Mouse (Mus musculus): ENCODE data around the gene Ehbp1l1. TPM values are rescaled to one million over a fixed set of nuclear protein-coding genes. Genes with fewer than 3 reads are reported as not detected.

Ehbp1l1 gene
- 29.1 and 29.3 TPM in 2 replicates for total RNA-seq (2021)
- long read RNA-seq, experiment 1, full-length matches to known transcripts: 26 of 57 reads
- long read RNA-seq, experiment 1, partial matches to known transcripts: 12 of 57 reads
- long read RNA-seq, experiment 1, other reads (novel, unspliced or antisense): 19 of 57 reads
- long read RNA-seq, experiment 2, full-length matches to known transcripts: 22 of 44 reads
- long read RNA-seq, experiment 2, partial matches to known transcripts: 7 of 44 reads
- long read RNA-seq, experiment 2, other reads (novel, unspliced or antisense): 15 of 44 reads

DNA sequence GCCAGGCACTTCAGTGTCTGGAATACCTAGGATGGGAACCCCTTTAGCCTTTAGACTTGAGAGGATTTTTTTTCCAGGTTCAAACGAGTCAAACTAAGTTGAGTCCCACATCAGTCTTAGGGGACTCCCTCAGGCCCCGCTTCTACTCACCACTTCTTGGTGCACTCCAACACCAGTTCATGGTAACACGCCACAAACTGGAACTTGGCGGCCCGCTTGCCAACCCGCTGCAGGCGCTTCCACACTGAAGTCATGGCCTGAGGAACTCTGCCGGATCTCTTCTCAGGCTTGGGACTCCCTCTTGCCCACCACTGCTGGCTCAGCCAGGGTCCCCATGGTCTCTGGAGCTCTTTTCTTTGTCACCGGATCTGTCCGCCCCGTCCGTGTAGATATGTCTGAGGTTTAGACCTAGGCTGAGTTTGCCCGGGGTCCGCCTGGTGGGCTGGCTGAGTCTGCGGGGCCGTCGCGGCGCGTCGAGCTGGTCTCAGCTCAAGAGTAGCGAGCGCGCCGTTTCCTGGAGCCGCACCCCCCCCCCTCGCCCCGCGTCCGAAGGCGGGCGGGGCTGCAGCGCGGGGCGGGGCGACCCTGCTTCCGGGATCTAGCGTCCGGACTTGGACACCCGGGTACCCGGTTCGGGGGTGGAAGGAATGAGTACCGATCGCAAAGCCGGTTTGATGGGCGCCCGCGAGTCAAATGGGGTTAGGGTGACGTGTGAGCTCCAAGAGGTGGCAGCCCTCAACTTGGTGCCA is at the start of gene Ehbp1l1:
Gene Ehbp1l1, minus strand, starts transcription at position 551 of the 749 bp plus-strand sequence.
- peak; percentile 91 for DNase-seq

DNA sequence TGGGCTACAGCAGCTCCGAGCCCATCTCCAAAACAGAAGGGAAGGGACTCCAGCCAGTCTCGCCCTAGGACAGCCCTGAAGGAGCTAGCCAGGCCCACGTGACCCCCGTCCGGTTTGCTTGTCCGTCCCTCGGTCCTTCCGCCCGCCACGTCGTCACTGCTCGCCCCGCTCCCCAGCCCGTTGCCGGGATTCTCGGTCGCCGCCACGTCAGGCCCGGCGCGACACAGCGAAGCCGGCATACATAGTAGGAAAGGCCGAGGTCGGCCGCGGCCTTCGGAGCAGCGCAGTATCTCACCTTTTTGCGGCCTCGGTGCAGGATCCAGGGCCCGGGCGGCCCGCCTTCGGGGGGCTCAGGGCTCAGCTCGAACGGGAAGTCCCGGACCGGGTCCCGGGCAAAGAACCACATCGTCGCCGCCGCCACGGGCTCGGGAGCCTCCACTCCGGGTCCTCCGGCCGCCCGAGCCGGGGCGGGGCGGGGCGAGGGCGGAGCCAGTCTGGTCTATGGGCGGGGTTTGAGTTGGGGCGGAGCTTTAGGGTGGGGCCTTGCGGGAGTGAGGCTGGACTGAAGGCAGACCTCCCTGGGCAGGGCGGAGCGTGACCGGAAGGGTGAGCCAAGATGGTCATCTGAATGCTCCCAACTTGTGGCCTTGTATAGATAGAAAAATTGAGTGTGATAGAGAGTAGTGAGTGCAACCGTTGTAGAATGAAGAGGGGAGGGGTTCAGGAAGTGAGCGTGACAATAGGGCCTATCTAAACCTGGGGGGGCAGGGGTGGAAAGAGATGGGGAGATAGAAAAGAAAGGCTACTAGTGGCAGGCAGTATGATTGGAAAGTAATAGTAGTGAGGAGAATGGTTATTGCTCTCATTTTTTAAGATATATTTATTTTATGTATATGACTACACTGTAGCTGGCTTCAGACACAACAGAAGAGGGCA is 45.1 kb upstream of the Ehbp1l1 start, which contains the start of gene Scyl1:
Gene Scyl1, minus strand, starts transcription at position 495 of the 936 bp plus-strand sequence.
- DNase-seq: peak; percentile 98

DNA sequence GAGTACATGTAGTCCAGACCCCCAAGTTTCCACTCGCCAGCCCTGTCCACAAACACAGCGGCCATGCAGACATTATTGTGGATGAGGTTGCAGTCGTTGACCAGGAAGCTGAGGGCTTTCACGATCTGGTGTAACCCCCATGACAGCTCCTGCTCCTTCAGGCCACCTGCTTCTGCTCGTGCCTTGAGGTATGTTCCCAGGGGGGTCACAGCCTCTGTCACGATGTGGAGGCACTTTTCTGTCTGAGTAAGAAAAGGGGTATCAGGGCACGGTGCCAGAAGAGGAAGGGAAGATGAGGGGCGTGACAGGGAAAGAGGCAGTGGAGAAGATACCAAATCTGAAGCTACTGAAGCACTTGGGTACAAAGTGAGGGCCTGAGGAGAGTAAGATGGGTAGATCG is 44.2 kb upstream of the Ehbp1l1 start:
- peak; percentile 17 for DNase-seq

DNA sequence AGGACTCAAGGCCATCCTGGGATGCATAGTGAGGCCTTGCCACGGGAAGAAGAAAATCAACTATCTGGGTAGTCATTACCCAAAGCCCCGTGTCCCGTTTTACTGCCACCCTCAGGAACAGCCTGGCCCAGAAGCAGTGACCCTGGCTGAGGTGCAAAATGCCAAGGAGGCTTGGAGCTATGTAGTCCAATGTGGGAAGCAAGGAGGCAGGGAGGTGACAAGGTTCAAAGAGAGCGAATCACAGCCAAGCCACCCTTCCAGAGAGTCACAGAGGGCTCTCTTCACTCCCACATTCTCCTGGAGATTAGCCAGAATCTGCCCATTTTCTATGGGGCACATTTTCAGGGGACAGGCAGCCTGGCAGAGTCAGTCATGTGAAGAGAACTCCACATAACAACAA is 41.2 kb upstream of the Ehbp1l1 start:
- peak; percentile 23 for DNase-seq

DNA sequence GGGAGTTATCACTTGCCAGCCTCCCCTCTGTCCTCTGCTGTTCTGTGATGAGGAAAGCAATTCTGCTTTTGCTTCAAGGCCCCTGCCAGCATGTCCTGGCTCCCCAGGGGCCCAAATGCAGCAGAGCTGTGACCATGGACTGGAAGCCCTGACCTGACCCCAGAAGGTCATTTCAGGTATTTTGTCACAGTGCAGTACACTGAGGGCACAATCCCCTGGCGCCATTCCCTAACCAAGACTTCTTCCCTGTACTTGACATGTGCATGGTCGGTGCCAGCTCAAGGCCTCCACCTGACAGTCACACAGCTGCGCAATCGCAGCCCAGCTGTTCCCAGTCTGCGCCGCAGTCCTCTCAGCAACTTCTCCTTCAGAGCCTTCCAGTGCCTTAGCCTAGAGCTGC is 37.0 kb upstream of the Ehbp1l1 start:
- DNase-seq: peak; percentile 80

DNA sequence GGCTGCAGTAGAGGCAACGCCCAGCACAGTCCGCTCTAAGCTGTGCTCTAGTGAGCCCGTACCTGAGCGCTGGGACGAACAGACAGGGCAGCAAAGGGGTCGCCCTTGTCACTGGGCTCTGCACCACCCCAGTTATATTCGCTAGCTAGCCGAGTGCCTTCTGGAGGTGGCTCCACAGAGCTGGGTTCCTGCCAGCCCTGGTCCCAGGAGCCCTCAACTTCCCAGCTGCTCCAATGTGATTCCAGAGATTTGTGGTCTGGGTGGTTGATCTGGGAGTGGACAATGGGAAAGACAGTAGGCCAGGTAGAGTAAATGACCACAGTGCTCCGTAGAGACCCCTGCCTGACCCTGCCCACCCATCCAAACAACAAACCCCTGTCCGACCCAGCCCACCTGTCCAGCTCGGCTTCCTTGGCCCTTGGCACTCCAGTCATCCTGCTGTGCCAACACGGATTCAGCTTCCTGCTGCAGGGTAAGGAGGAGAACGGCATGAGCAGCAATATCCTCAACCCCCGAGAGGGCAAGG is 32.8 kb upstream of the Ehbp1l1 start:
- peak; percentile 49 for DNase-seq

DNA sequence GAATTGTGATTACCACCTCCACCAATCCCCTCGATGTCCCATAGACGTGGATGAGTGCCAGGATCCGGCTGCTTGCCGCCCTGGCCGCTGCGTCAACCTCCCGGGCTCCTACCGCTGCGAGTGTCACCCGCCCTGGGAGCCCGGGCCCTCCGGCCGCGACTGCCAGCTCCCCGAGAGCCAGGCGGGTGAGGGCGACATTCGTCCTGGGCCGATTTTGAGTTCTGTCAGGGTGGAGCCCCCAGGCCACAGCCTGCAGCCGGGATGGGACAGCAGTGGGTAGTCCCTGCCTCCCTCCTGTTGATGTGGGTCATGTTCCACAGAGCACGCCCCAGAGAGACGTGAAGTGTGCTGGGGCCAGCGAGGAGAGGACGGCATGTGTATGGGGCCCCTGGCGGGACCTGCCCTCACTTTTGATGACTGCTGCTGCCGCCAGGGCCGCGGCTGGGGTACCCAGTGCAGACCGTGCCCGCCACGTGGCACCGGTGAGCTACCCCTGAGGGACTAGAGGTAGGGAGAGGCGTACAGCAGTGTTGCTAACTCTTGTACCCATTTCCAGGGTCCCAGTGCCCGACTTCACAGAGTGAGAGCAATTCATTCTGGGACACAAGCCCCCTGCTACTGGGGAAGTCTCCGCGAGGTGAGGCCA is 31.0 kb upstream of the Ehbp1l1 start:
- peak; percentile 53 for DNase-seq

DNA sequence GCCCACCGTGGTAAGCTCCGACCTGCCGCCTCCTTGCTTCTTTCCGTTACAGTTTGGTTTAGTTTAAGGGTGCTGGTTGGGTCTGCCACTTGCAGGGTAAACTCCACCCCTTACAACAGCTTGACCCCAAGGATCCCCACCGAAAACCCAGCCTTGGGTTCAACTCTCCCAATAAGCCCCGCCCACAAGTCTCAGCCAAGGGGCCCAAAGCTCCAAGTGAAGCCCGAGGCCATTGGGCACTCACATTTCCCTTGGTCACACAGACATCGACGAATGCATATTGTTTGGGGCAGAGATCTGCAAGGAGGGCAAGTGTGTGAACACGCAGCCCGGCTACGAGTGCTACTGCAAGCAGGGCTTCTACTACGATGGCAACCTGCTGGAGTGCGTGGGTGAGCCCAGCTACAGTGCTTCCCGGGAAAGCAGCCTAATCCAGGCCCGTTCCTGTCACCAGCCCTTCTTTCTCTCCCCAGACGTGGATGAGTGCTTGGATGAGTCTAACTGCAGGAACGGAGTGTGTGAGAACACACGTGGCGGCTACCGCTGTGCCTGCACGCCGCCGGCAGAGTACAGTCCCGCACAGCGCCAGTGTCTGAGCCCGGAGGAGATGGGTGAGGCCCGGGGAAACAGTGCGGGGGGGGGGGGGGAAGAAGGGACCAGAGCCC is 30.3 kb upstream of the Ehbp1l1 start:
- DNase-seq: no peak

DNA sequence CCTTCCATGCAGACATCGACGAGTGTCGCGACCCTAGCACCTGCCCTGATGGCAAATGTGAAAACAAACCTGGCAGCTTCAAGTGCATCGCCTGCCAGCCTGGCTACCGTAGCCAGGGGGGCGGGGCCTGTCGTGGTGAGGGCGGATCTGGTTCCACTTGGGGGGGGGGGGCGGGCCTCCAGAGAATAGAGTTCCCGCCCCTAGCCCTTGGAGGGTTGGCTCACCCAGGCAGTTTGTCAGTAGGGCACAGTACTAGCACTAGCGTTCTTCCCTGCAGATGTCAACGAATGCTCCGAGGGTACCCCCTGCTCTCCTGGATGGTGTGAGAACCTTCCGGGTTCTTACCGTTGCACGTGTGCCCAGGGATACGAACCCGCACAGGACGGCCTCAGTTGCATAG is 25.6 kb upstream of the Ehbp1l1 start:
- peak; percentile 90 for DNase-seq

DNA sequence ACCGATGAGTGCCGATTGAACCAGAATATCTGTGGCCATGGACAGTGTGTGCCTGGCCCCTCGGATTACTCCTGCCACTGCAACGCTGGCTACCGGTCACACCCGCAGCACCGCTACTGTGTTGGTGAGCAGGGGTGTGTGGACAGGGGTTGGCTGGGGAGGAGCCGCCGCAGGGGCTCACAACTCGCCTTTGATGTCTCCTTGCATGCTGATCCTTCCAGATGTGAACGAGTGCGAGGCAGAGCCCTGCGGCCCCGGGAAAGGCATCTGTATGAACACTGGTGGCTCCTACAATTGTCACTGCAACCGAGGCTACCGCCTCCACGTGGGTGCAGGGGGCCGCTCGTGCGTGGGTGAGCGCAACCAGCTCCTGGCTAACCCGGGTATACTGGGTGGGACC is 24.8 kb upstream of the Ehbp1l1 start:
- DNase-seq: no peak

DNA sequence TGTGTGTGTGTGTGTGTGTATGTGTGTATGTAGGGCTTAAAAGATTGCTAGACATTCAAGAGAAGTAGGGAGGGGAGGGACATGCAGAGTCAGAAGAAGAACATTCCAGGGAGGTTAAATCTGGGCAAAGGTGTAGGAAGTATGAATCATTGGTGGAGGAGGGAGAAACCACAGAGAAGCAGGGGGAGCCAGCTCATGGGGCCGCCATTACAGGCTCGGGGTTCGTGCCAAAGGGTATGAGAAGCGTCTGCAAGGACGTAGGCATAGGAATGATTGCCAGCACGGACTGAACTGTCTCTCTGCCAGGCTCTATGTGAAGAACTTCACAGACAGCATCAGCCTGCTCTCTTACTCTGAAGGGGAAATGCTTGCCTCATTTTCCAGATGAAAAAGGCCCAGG is 23.4 kb upstream of the Ehbp1l1 start:
- peak; percentile 80 for DNase-seq

DNA sequence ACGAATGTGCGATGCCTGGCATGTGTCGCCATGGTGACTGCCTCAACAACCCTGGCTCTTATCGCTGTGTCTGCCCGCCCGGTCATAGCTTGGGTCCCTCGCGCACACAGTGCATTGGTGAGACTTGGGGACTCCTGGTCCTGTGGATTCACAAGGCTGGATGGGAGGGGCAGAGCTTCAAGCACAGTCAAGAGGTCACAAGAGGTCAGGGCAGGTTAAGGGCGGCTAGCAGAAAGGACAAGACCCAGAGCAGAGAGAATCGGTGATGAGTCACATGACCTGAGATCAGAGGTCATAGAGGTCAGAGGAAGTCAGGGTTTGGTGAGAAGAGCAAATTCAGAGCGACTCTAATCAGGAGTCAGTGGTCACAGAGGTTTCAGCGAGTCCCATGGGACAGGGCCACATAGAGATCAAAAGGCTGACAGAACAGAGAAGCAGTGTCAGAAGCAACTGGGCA is 20.8 kb upstream of the Ehbp1l1 start:
- DNase-seq: no peak

DNA sequence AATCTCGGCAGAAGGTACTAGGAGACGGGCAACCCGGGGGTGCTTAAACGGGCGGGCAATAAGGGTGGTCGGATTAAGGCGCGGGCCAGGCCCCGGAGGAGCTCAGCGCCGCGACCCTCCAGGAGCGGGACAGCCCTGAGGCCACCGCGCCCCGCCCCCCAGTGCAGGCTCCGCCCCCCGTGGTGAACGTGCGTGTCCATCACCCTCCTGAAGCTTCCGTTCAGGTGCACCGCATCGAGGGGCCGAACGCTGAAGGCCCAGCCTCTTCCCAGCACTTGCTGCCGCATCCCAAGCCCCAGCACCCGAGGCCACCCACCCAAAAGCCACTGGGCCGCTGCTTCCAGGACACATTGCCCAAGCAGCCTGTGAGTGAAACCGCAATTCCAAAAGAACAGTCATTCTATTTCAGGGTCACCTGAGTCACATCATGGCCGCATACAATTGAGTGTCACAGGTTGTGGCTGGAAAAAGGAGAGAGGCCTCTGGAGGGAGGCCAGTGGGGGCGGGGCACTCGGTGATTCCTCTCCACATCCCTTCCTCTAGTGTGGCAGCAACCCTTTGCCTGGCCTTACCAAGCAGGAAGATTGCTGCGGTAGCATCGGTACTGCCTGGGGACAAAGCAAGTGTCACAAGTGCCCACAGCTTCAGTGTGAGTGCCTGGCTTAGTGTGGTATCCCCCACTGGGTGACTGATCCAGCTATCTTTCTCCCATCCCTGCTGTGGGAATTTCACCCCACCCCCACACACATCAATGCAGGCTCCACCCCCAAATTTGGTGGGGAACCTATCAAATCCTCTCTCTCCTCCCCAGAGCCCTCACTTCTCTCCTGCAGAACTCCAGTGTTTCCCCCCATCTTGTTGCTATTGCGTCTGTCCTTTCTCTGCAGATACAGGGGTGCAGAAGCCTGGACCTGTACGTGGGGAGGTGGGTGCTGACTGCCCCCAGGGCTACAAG is 19.9 kb upstream of the Ehbp1l1 start:
- peak; percentile 89 for DNase-seq

DNA sequence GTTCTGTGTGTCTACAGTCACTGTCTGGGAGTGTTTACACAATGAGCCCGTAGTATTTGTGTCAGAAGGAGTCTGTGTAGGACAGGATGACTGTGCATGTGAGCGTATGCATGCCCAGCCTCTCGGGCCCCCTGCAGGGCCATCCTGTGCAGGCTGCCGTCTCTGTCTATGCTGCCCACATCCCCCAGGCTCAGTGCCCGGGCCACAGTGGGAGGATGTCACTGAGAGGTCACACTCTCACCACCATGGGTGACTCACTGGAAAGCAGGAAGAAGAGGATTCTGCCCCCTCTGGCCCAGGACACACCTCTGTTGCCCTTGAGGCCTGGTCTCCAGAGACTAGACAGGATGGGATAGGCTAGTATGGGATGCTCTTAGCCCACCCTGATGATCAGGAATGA is 17.5 kb upstream of the Ehbp1l1 start:
- peak; percentile 80 for DNase-seq

DNA sequence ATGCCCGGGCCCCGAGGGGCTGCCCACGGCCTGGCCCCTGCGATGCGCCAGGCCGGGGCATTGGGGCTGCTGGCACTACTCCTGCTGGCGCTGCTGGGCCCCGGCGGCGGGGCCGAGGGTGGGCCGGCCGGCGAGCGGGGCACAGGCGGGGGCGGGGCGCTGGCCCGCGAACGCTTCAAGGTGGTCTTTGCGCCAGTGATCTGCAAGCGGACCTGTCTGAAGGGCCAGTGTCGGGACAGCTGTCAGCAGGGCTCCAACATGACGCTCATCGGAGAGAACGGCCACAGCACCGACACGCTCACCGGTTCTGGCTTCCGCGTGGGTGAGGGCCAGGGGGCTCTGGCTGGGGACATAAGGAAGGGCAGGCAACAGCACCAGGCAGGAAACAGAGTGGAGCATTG is 16.1 kb upstream of the Ehbp1l1 start:
- peak; percentile 59 for DNase-seq

DNA sequence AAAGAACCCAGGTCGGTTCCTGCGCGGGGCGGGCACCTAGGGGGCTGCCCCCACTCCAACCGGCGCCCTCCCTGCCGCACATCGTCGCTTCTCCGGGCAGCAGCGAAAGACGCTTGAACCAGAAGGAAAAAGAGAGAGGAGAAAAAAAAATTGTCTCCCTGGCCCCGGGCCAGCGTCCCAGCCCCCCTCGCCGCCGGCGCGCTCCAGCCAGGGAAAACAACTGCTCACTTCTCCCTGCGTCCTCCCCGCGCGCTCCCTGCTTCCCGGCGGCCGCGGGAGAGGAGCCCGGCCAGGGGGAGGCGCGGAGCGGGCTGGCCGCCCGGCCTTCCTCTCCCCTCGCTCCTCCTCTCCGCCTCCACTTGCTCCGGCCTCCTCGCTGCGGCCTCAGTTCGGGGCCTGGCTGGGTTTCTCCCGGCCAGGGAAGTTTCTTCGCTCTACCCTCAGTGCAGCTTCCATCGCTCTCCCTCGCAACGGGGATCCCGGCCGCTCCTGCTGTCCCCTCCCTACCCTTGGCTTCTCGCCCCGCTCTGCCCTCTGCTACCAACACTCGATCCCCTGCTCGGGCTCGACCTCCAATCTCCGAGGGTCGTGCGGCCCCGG is 15.6 kb upstream of the Ehbp1l1 start:
- peak; percentile 92 for DNase-seq

DNA sequence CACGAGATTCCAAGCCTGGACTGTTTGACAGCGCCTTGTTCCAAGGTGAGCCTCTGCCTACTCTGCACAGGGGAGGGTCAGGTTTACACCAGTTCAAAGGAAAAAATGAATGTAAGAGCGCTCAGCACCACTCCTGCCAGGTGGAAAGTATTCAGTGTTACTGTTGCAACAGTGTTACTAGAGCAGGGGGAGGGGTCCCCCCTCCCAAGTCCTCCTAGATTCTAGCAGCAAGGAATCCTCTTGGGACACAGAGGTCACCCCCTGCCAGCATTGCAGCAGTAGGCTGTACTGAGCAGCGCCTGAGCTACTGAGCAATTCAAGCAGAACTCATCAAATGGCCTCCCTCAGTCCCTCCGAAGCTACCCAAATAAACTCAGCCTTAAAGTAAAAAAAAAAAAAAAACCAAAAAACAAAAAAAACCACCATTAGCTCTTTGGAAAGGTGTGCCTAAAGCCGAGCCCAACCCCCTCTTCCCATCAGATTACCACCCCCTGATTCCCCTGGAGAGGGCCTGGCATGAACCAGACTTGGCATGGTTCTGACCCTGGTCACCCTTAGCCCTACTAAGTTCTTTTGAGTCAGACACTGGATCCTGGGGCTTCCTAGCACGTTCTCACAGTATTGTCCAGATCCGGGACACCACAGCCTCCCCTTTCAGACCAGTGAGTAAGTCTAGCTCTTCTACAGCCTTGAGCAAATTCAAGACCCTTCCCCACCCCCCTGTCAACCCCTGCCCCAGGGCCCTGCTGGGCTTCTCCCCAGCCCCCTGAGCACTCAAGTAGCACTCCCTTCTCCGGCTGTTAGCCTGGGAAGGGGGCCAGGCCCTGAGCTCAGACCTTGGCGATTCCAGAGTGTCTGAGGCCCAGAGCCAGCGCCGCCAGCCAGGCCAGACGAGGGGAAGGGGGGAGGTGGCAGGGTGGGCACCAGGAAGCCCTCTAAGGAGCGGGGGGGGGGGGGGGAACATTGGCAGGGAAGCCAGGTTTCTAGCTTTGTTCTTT is 14.5 kb upstream of the Ehbp1l1 start, which contains the start of gene Ltbp3:
Gene Ltbp3, plus strand, starts transcription at position 585 of the 998 bp plus-strand sequence.
- peak; percentile 87 for DNase-seq

DNA sequence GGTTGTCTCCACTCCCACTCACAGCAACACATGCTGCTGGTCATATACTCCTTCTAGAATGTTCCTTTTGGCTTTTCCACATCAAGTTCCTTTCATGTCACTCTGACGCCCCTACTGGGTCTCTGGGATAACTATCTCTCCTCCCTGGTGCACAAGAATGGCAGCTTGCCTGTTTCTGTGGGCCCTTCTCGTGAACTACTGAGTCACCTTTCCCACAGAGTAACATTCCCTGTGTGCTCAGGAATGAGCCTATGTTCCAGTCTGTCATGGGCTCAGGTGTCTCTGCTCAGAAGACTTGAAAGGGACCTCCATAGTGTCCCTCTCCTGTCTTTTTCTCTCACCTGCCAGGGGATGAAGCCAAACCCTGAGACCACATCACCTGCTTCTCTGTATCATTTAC is 13.3 kb upstream of the Ehbp1l1 start:
- no peak for DNase-seq
